ENCODE assay signal across 9 mouse cellular contexts in genomic region chr17:29057961-29058360, GRCm38 (mm10). TPM values are rescaled to one million over a fixed set of nuclear protein-coding genes. Genes with fewer than 3 reads are reported as not detected.
DNase-seq lines count a peak whose midpoint lies in the region; ATAC-seq lines count a peak whose summit lies in the region.
"Had no signal": no experiment of that assay in that cellular context is flagged by ENCODE, and none has a peak within 500 bp of the region (broad histone marks: within the 10 kb centered on the region; RNA-seq: fewer than 3 reads in every experiment).

No protein-coding gene starts in this region.

- no peak overlapping the region for H3K9ac ChIP-seq in hindbrain, embryonic 13.5 days
- no peak overlapping the region for H3K9ac ChIP-seq in hindbrain, embryonic 11.5 days (ENCODE audit: low read depth, low read length)
- H3K9ac ChIP-seq: liver, embryonic 13.5 days had no signal

- peaks cover 41% of the 10 kb centered on the region for H3K4me1 ChIP-seq in hindbrain, embryonic 13.5 days (replicated peaks)
- H3K4me1 ChIP-seq in hindbrain, embryonic 11.5 days (replicated peaks; ENCODE audit: control insufficient read depth, insufficient read depth, low read length) = peaks cover 5% of the 10 kb centered on the region

- no peaks in the 10 kb centered on the region for H3K9me3 ChIP-seq in hindbrain, embryonic 13.5 days
- H3K9me3 ChIP-seq in hindbrain, embryonic 11.5 days (ENCODE audit: control insufficient read depth, low read length) = no peaks in the 10 kb centered on the region
- H3K9me3 ChIP-seq: liver, embryonic 13.5 days had no signal

- H3K27ac ChIP-seq in hindbrain, embryonic 13.5 days = 0 out of 2 replicates have a peak overlapping the region, but pooled peaks have one; percentile 60
- H3K27ac ChIP-seq in hindbrain, embryonic 11.5 days (ENCODE audit: low read depth, low read length) = no peak overlapping the region
- H3K27ac ChIP-seq: liver, embryonic 13.5 days had no signal

- no peak for ATAC-seq in hindbrain, embryonic 13.5 days (ENCODE audit: low FRiP score)
- no peak for ATAC-seq in hindbrain, embryonic 11.5 days (ENCODE audit: low FRiP score)

- no peaks in the 10 kb centered on the region for H3K27me3 ChIP-seq in hindbrain, embryonic 13.5 days
- H3K27me3 ChIP-seq in hindbrain, embryonic 11.5 days (ENCODE audit: control insufficient read depth, insufficient read depth, low read length) = no peaks in the 10 kb centered on the region
- H3K27me3 ChIP-seq: liver, embryonic 13.5 days had no signal

- no peaks in the 10 kb centered on the region for H3K36me3 ChIP-seq in hindbrain, embryonic 13.5 days
- H3K36me3 ChIP-seq in hindbrain, embryonic 11.5 days (ENCODE audit: control insufficient read depth, insufficient read depth, low read length) = no peaks in the 10 kb centered on the region
- H3K36me3 ChIP-seq: liver, embryonic 13.5 days had no signal

- no peak overlapping the region for H3K4me2 ChIP-seq in hindbrain, embryonic 13.5 days
- no peak overlapping the region for H3K4me2 ChIP-seq in hindbrain, embryonic 11.5 days (replicated peaks; ENCODE audit: low read depth, low read length)
- H3K4me2 ChIP-seq: liver, embryonic 13.5 days had no signal

- no peak overlapping the region for H3K4me3 ChIP-seq in hindbrain, embryonic 13.5 days
- no peak overlapping the region for H3K4me3 ChIP-seq in hindbrain, embryonic 11.5 days (ENCODE audit: low read depth, low read length)
- H3K4me3 ChIP-seq: liver, embryonic 13.5 days had no signal

- WGBS in hindbrain, embryonic 13.5 days = 78% methylated on average over 10 of the region's 10 CpGs
- WGBS in hindbrain, embryonic 11.5 days = 82% methylated on average over 10 of the region's 10 CpGs

- no peak for DNase-seq in hindbrain, embryonic 11.5 days (ENCODE audit: low spot score)
- peak; percentile 48 for DNase-seq in urinary bladder, postnatal 14 days (ENCODE audit: low spot score)
- no peak for DNase-seq in urinary bladder, postnatal 4 days (ENCODE audit: low spot score in 2 of 2)
- DNase-seq in gonadal fat pad, adult 2 months (ENCODE audit: low read depth) = peak; percentile 85
- DNase-seq in embryo, embryonic 10.5 days (ENCODE audit: low spot score) = no peak
- no peak for DNase-seq in right cerebral cortex, postnatal 25 days
- DNase-seq: cerebellum, adult 8-10 months; liver, embryonic 13.5 days had no signal

RNA-seq across cellular contexts. Expression of gene Srsf3, which starts 25.5 kb away (rescaled TPM):
- 506 and 515 TPM in 2 replicates for polyA plus RNA-seq in hindbrain, embryonic 13.5 days (2015; fragmentation: Nextera tagmentation; extraction: Ambion mirVana)
- polyA plus RNA-seq in hindbrain, embryonic 11.5 days (2014; fragmentation: Nextera tagmentation; extraction: Ambion mirVana) = 847 and 854 TPM in 2 replicates
- 103 and 119 TPM in 2 replicates for polyA plus RNA-seq in gonadal fat pad, adult 2 months (2012; rRNA removed)

RNA-seq across cellular contexts. Expression of gene Cdkn1a, which starts 32.8 kb away (rescaled TPM):
- polyA plus RNA-seq in hindbrain, embryonic 13.5 days (2015; fragmentation: Nextera tagmentation; extraction: Ambion mirVana) = 56.5 and 56.9 TPM in 2 replicates
- polyA plus RNA-seq in hindbrain, embryonic 11.5 days (2014; fragmentation: Nextera tagmentation; extraction: Ambion mirVana) = 33.4 and 36.8 TPM in 2 replicates
- polyA plus RNA-seq in gonadal fat pad, adult 2 months (2012; rRNA removed) = 38.4 and 98.3 TPM in 2 replicates

RNA-seq across cellular contexts. Expression of gene Stk38, which starts 50.2 kb away (rescaled TPM):
- polyA plus RNA-seq in hindbrain, embryonic 13.5 days (2015; fragmentation: Nextera tagmentation; extraction: Ambion mirVana) = 111 and 122 TPM in 2 replicates
- polyA plus RNA-seq in hindbrain, embryonic 11.5 days (2014; fragmentation: Nextera tagmentation; extraction: Ambion mirVana) = 141 and 151 TPM in 2 replicates
- 51.3 and 55.6 TPM in 2 replicates for polyA plus RNA-seq in gonadal fat pad, adult 2 months (2012; rRNA removed)

RNA-seq across cellular contexts. Expression of gene Rab44, which starts 56.0 kb away (rescaled TPM):
- polyA plus RNA-seq in hindbrain, embryonic 13.5 days (2015; fragmentation: Nextera tagmentation; extraction: Ambion mirVana) = 0.22 TPM in 1 of 2 replicates, not detected in the other
- 0.45 TPM in 1 of 2 replicates, not detected in the other for polyA plus RNA-seq in hindbrain, embryonic 11.5 days (2014; fragmentation: Nextera tagmentation; extraction: Ambion mirVana)
- 8.2 and 12.7 TPM in 2 replicates for polyA plus RNA-seq in gonadal fat pad, adult 2 months (2012; rRNA removed)

Comparison
In these comparisons a context has a peak if more than half of its experiments do, and no peak if none do; other contexts are left out.
1. DNase-seq: peak in urinary bladder, postnatal 14 days (single experiment) and gonadal fat pad, adult 2 months (single experiment); none in hindbrain, embryonic 11.5 days (single experiment), urinary bladder, postnatal 4 days (0 of 2), embryo, embryonic 10.5 days (single experiment) and right cerebral cortex, postnatal 25 days (single experiment).